In genomic region chr10:20966090-20966489, GRCm38 (mm10) we compare ENCODE assay signal across 8 mouse cellular contexts. TPM values are rescaled to one million over a fixed set of nuclear protein-coding genes. Genes with fewer than 3 reads are reported as not detected.
DNase-seq lines count a peak whose midpoint lies in the region; ATAC-seq and TF ChIP-seq lines count a peak whose summit lies in the region.

No protein-coding gene starts in this region.

- H3K27ac ChIP-seq in olfactory bulb, adult 2 months (ENCODE audit: insufficient read depth, low read depth, low read length), result no peak overlapping the region

- peak; percentile 97 for ATAC-seq in erythroid progenitor cell, adult 5-6 weeks (replicated peaks; ENCODE audit: low FRiP score, poor library complexity, severe bottlenecking)

- peaks cover 7% of the 10 kb centered on the region for H3K9me3 ChIP-seq in E14TG2a.4 (ENCODE audit: low read length)

- WGBS in large intestine, adult 2 months, result 26% methylated on average over 12 of the region's 12 CpGs
- 27% methylated on average over 12 of the region's 12 CpGs for WGBS in lung, adult 2 months
- 33% methylated on average over 12 of the region's 12 CpGs for WGBS in olfactory bulb, adult 2 months

- no peak for TF ChIP-seq POLR2A in brain, embryonic 14.5 days (IDR thresholded peaks at IDR 0.05; ENCODE audit: borderline replicate concordance, extremely low read depth, insufficient read depth, insufficient read length, poor library complexity, severe bottlenecking)
- no peak for TF ChIP-seq POLR2A in lung, adult 2 months (IDR thresholded peaks at IDR 0.05; ENCODE audit: borderline replicate concordance, extremely low read depth, low read depth, low read length)
- TF ChIP-seq POLR2A in olfactory bulb, adult 2 months (IDR thresholded peaks at IDR 0.05; ENCODE audit: insufficient read depth, low read depth, low read length), result no peak

- H3K4me3 ChIP-seq in E14TG2a.4 (replicated peaks; ENCODE audit: low read length), result no peak overlapping the region
- no peak overlapping the region for H3K4me3 ChIP-seq in lung, adult 2 months (replicated peaks; ENCODE audit: extremely low read depth, low read depth, low read length)
- H3K4me3 ChIP-seq in olfactory bulb, adult 2 months (ENCODE audit: insufficient read depth, low read depth, low read length), result no peak overlapping the region

- DNase-seq in brain, embryonic 14.5 days (ENCODE audit: low read depth), result peak; percentile 79
- DNase-seq in heart, postnatal 10 days, result peak; percentile 75 to 84
- DNase-seq in large intestine, adult 2 months (ENCODE audit: low read depth, low spot score), result peak; percentile 50
- DNase-seq in lung, adult 2 months, result peak; percentile 53
- peak; percentile 60 to 73 for DNase-seq in thymus, postnatal 10 days (ENCODE audit: low spot score in 2 of 2)

- H3K4me1 ChIP-seq in E14TG2a.4 (replicated peaks; ENCODE audit: low read depth, low read length), result no peaks in the 10 kb centered on the region
- H3K4me1 ChIP-seq in lung, adult 2 months (ENCODE audit: control insufficient read depth, insufficient read depth, low read length), result no peaks in the 10 kb centered on the region
- H3K4me1 ChIP-seq in olfactory bulb, adult 2 months (ENCODE audit: control insufficient read depth, insufficient read depth, low read length), result no peaks in the 10 kb centered on the region

- TF ChIP-seq CTCF in E14TG2a.4 (conservative IDR thresholded peaks at IDR 0.05; ENCODE audit: low read length), result peak; percentile 59
- TF ChIP-seq CTCF in brain, embryonic 14.5 days (IDR thresholded peaks at IDR 0.05; ENCODE audit: borderline replicate concordance, extremely low read depth, insufficient read depth, insufficient read length), result peak; percentile 77
- peak; percentile 100 for TF ChIP-seq CTCF in lung, adult 2 months (IDR thresholded peaks at IDR 0.05; ENCODE audit: insufficient read depth, low read length)
- TF ChIP-seq CTCF in olfactory bulb, adult 2 months (IDR thresholded peaks at IDR 0.05; ENCODE audit: insufficient read depth, low read depth, low read length), result peak; percentile 65; the same call in 1 of the 2 replicates

- intact Hi-C loops in heart, postnatal 10 days (cut with DNase I), result no loop called here

- peaks cover 5% of the 10 kb centered on the region for H3K36me3 ChIP-seq in E14TG2a.4 (ENCODE audit: insufficient read depth, low read length)

- H3K27me3 ChIP-seq in E14TG2a.4 (ENCODE audit: insufficient read depth, low read length), result no peaks in the 10 kb centered on the region

RNA-seq across cellular contexts. Expression of gene Ahi1, which starts 13.7 kb away (rescaled TPM):
- polyA plus RNA-seq in brain, embryonic 14.5 days (2012; rRNA removed), result 136 and 152 TPM in 2 replicates
- total RNA-seq in erythroid progenitor cell, adult 5-6 weeks (2015; ENCODE audit: low replicate concordance), result 29.9 and 50.7 TPM in 2 replicates
- 32.0 and 37.4 TPM in 2 replicates for total RNA-seq in erythroid progenitor cell, adult 5-6 weeks (2017; ENCODE audit: low replicate concordance)
- 1 to 10 TPM; 2.6 to 3.0 TPM for total RNA-seq in heart, postnatal 10 days (2021)
- polyA plus RNA-seq in large intestine, adult 2 months (2012; rRNA removed), result 1.2 TPM in 2 replicates
- polyA plus RNA-seq in lung, adult 2 months (2012; rRNA removed), result 2.6 and 3.6 TPM in 2 replicates
- 62.6 TPM in 1 of 2 replicates, not detected in the other for polyA plus RNA-seq in olfactory bulb, adult 2 months (2012; ENCODE audit: insufficient read depth, insufficient read length, low replicate concordance, missing spikeins)
